Mouse (Mus musculus): ENCODE data around the gene Apobec4. TPM values are rescaled to one million over a fixed set of nuclear protein-coding genes. Genes with fewer than 3 reads are reported as not detected.

The Apobec4 gene
- not detected in 2 replicates for polyA plus RNA-seq (2012; rRNA removed)

DNA sequence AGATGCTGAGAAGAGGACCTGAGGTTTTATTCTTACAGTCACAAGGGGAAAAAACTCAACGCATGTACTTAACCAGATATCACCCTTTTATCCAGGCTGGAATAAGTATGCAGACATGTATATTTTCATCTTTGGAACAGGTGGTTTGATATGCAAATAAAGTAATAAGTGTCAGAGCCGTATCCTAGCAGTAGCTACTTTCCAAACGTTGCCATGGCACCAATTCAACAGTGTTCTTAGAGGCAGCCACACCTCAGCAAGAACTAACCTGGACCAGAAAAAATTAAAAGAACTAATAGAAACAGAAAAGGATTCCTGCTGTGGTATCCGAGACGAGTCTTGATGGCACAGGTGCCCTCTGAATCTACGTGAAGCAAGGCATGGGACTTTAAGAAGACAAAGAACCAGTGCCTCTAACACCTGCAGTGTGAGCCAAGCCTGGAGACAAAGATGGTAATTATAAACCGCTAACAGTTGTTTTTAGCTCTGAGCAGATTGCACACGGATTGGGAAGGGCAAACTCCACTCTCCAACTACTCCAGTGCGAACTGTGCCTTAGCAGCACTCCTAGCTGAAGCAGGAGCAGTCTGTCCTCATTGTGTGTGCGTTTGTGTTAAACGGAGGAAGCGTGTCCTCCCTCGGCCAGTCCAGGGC, at the start of gene Apobec4:
Gene Apobec4 (plus strand): TSS at position 240 of the 654 bp plus-strand sequence.
- DNase-seq (ENCODE audit: low spot score), result no peak

DNA sequence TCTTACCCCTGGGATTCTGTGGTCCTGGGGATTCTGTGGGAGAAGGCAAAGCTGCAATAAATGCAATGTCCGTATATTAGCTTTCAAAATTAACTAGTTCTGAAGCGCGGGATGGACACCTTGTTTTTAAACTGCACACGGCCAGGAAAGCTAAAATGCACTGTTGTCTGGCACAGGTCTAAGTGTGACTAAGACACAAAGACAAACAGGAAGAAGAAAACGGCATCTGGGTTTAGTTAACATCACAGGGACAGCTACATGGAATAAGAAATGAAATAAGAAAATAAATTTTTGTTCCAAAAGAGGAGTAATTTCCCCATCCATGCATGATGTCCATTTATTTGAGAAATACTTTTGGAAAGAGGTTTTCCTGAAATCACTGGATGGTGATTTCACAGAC, 49.3 kb upstream of the Apobec4 start:
- DNase-seq (ENCODE audit: low spot score), result no peak

DNA sequence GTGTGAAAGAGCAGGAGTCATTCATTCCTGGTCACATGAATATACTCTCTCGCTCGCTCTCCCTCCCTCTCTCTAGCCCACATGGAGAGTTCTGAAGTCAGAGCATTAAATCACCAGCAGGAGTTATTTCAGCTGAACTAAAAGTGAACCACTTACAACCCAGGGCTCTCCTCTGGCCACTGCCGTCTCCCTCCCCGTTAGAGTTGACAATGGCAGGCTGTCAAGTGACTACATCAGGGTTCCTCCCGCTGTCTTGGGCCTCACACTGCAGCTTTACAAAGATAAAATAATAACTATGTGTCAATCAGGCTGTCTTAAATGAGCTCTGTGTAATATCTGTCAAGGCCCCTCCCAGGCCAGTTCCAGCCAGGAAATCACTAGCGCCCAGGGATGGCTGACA, 47.4 kb upstream of the Apobec4 start:
- DNase-seq (ENCODE audit: low spot score), result no peak

DNA sequence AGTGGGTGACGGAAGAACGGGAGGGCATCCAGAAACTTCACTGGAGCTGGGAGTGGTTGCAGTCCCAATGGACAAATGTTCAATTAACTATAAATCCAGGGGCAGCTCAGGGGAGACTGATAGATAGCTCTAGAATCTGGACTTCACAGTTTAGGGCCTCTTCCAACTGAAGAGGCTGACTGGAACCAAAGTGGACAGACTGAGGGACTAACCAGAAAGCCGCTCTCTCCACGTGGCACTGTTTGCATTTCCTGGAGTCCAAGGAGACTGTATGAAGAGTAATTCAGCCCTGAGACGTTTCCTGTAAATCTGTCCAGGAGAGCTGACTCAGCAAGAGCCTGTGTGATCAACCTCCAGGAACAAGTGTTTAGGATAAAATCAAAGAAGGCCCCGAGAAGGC, 46.4 kb upstream of the Apobec4 start:
- no peak for DNase-seq (ENCODE audit: low spot score)

DNA sequence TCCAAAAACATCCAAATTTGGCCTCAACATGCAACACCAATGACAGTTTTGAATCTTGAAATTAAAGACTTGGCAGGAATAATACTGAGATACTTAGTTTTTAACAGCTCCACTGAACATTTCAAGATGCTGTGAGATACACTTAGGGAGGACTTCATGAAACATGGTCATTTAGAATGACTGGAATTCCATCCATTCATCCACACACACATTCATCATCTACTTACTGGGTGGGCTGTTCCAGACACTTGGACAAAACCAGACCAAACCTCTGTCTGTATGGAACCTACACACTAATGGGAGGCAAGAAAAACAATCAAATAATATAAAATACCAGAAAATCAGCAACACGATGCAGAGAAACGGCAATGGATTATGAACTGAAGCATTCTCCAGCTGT, 42.8 kb upstream of the Apobec4 start:
- DNase-seq (ENCODE audit: low spot score), result no peak

DNA sequence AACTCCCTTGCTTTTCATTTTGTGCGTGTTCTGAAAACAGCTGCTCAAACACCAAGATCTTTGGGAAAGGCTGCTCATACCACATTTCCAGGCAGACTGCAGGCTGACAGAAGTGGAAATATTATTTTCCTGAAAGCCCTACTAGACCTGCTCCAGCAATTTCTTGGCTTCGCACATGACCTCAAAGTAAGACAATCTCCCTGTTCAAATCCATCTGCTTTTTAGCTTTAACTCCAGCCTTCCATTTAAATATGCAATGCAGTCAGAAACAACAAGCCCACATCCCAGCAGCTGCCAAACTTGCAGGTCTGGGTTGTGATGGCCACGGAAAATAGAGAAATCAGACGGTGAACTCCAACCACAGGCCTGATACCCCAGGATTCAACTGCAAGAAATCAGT, 39.3 kb upstream of the Apobec4 start:
- DNase-seq (ENCODE audit: low spot score), result no peak

DNA sequence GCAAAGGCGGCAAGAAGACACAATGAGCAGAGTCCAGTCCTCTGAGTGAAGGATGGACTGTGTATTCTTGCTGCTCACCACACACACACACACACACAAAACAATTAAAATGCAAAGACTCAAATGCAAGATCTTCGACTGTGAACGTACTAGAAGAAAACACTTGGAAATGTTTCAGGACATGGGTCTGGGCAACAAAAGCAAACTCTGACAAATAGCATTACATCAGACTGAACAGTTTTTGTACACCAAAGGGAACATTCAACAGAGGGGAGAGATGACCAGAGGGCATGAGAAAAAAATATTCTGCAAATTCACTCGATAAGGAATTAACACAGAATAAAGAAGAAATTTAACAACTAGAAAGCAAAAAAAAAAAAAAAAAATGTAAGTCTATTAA, 36.4 kb upstream of the Apobec4 start:
- no peak for DNase-seq (ENCODE audit: low spot score)

DNA sequence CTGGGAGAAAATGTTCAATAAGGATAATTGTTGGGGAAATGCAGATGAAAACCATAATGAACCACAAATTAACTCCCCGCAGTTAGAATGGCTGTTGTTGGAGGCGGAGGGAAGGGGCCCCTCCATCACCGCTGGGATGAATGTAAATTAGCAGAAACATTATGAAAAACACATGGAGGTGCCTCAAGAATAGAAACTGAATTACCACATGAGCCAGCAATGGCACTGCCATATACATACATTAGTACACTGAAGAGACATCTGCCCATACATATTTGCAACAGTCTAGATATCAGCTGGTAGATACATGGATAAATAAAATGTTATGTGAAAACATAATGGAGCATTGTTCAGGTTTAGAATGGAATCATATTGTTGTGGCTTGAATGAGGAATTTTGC, 35.9 kb upstream of the Apobec4 start:
- DNase-seq (ENCODE audit: low spot score), result no peak

DNA sequence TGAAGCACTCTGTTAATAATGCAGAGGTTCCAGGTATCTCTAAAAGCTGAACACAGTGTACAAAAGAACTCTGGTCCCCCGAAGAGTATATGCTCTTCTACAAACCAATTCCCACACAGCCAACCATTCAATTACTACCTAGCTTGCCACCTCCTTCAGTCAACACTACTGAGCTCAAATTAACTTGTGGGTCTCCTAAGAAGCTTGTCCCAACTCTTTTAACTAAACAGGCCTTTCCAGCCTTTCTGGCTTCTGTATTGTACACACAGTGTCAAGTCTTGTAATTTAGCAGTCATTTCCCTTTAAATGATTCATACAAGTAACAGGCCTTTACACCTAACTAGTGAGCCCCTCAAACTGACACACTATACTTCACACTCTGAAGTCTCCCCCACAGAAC, 33.0 kb upstream of the Apobec4 start:
- DNase-seq (ENCODE audit: low spot score), result no peak

GRCm38 (mm10) chr1:152718200-152718599, 32.2 kb upstream of the Apobec4 start:
- no peak for DNase-seq (ENCODE audit: low spot score)

GRCm38 (mm10) chr1:152720969-152721368, 29.4 kb upstream of the Apobec4 start:
- DNase-seq (ENCODE audit: low spot score), result no peak

DNA sequence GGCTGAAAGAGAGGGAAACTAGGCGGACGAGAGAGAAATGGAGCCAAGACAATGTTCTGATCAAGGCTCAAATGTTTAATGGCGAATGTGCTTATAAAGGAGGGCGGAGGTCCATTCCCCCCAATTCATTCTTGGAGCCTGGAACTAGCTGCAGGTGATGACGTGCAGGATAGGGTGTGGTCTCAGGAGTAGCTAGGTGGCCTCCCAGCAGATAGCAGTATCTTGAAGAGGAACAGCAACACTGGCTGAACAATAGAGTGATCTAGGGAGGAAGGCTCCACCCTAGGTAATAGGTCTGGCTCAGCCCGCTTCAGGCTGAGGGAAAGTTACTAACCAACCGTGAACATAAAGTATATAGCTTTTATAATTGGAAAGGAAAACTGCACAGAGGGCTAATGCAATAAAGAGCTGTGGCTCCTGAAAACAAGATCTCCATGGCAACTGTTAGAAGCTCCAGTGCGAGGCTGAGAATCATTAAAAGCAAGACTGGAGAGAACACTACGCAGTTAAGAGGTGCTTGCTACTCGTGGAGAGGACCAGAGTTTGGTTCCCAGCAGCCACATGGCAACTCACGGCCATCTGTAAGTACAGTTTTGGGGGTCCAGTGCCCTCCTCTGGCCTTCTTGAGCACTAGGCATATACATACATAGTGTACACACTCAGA, 28.7 kb upstream of the Apobec4 start:
- DNase-seq (ENCODE audit: low spot score), result no peak

GRCm38 (mm10) chr1:152724286-152724685, 26.1 kb upstream of the Apobec4 start:
- DNase-seq (ENCODE audit: low spot score), result no peak

DNA sequence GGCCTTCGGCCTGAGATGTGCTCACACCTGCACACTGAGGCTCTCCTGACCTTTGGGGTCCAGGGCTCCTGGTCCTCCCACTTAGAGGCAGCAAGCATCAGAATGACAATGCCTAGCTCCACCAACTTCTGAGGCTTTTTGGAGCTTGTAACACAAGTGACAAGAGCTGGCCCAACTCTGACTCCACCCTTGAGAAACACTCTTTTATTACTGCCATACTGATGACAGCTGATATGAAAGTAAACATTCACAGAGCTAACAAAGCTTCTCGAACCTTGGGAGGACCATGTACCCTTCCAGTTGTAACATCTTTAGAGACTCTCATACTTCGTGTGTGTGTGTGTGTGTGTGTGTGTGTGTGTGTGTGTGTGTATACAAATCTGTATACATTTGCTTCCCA, 24.3 kb upstream of the Apobec4 start:
- DNase-seq (ENCODE audit: low spot score), result no peak

DNA sequence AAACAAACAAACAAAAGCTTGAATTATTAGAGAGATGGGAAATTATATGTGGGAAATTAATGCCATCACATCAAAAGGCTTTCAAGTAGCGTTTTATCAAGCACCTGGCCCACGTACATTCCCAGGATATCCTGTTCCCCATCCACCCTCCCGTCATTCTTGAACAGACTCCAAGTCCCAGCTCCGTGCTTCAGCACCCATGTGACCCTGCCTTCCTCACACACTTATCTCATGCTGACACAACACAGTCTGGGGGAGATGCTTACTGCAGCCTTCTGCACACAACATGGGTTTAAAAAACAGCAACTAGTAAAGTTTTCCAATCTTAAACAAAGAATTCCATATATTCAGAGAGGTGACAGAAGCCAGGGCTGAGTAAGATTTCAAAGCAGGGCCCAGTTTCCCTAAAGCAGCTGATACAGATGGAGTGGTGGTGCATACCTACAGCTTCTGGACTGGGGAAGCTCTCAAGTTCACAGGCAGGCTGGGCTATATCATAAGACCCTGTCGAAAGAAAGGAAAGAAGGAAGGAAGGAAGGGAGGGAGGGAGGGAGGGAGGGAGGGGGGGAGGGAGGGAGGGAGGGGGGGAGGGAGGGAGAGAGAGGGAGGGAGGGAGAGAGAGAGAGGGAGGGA, 22.6 kb upstream of the Apobec4 start:
- DNase-seq (ENCODE audit: low spot score), result no peak

- no peak for DNase-seq (ENCODE audit: low spot score)
Observed at GRCm38 (mm10) chr1:152738793-152739192, 11.6 kb upstream of the Apobec4 start.

DNA sequence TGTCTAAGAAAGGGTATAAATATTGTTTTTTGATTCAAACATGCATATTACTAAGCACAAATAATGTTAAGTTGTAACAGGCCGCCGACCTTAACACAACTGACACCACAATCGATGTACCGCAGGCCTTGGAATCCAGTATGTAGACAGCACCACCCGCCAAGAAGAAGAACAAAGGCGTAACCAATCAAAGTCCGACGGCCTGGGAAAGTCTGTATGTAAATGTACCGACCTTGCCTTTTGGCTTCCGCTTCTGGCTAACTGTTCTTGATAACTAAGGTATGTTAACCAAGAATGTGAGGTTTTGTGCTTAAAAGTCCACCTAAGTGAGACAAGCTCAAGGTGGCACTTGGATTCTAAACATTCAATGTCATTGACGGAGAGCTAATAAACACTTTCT, 11.0 kb upstream of the Apobec4 start:
- DNase-seq (ENCODE audit: low spot score), result no peak

- DNase-seq (ENCODE audit: low spot score), result no peak
Observed at GRCm38 (mm10) chr1:152743095-152743826, 7.1 kb upstream of the Apobec4 start.

DNA sequence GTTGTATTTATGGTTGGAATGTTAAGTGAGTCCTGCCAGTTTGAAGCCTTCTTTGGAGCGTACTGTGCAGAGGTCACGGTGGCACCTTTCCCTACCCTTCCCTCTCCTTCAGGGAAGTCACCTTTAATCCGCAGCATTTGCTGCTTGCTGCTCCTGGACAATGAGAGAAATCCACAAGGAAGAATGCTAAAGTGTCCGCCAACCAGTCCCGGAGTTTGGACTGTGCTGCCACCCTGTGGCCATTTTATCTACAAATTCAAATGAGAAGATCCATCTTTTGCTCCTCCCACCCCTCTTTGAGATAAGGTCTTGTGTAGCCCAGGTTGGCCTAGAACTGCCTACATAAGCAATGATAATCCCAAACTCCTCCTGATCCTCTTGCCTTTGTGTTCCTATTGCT, 3.9 kb upstream of the Apobec4 start:
- peak; percentile 45 for DNase-seq (ENCODE audit: low spot score)

DNA sequence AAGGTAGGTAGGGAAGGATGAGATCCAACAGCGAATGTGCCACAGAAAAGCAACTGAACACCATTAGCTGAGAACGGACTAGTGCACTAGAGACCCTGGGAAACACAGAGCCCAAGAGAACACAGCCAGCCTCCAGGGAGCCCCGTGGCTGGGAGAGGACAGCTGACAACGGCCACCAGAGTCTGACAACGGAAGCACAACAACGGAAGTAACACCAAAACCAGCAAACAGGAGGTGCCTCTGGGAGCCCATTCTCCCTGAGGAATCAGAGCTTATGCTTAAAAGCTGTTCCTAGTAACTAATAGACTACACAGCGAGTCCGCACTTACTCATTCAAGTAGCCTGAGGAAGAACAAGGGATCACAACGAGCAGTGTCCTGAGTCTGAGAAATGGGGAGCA, 1.1 kb upstream of the Apobec4 start:
- no peak for DNase-seq (ENCODE audit: low spot score)

GRCm38 (mm10) chr1:152761791-152762190, 11.4 kb downstream of the Apobec4 start:
- no peak for DNase-seq (ENCODE audit: low spot score)

DNA sequence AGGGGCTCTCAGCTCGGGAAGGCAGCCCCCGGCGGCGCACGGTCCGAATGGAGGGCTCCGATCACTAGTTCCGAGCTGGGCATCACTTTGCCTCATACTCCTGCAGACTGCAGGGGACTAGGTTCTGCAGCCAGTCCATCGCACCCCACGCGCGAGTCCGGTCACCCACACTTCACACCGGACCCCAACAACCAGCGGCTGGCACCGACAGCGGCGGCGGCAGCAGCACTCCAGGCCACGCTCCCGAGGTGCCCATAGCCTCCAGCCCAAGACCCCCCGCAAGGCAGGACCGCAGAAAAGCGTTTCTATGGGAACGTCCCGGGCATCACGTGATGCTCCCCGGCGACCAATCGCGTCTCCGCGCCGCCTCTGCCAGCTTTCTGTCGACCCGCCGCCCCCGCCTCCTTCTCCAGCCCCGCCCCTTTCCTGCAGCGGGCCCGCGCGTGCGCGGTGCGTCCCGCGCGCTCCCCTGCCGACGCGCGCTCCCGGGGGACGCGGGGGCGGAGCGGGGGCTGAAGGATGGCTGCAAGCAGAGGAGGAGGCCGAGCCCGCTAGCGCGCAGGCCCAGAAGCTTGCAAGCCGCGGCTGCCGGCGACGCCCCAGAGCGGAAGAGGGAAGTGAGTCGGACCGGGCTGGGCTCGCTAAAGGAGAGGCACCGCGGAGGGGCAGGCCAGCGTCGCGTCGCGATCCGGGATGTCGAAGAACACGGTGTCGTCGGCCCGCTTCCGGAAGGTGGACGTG, 15.9 kb downstream of the Apobec4 start, which contains the start of the genes Rgl1 and Arpc5:
Gene Rgl1 (minus strand): TSS at position 320 of the 741 bp plus-strand sequence.
Gene Arpc5 (plus strand): TSS at position 511 of the 741 bp plus-strand sequence.
- peak; percentile 95 for DNase-seq (ENCODE audit: low spot score)

Measured in urinary bladder, adult 2 months (tissue).